Mouse (Mus musculus): ENCODE results near the gene Ppp1r15a. TPM values are rescaled to one million over a fixed set of nuclear protein-coding genes. Genes with fewer than 3 reads are reported as not detected.
"Not testable (repeated sequence)": the region's sequence is repeated elsewhere in the genome, so short reads cannot be mapped to it uniquely, and the experiment has no call there.

The Ppp1r15a gene
- total and polyA plus RNA-seq, 2 experiments, result 4.3 to 14.9 TPM

GRCm38 (mm10) chr7:45488293-45489204 is 37.5 kb downstream of the Ppp1r15a start, which contains the start of gene Dhdh:
TSS of gene Dhdh (minus strand) at chr7:45488805.
- H3K4me3 ChIP-seq (ENCODE audit: insufficient read depth, low read depth, low read length), result peak within 1 kb of the TSS; percentile 76
- peaks cover 46% of the 10 kb centered on the region for H3K4me1 ChIP-seq (ENCODE audit: control insufficient read depth, insufficient read depth, low read length)
- H3K79me2 ChIP-seq (ENCODE audit: control insufficient read depth, insufficient read depth, low read length), result peaks cover 9% of the 10 kb centered on the region; the same call in 1 of the 2 replicates
- H3K36me3 ChIP-seq (ENCODE audit: control insufficient read depth, insufficient read depth, low read length), result peaks cover 6% of the 10 kb centered on the region; the same call in 1 of the 2 replicates
- peak within 1 kb of the TSS; percentile 87 for H3K9ac ChIP-seq (ENCODE audit: low read depth, low read length)
- peak within 1 kb of the TSS; percentile 94 for H3K27ac ChIP-seq (replicated peaks; ENCODE audit: insufficient read depth, low read depth, low read length)
- WGBS, result 9% methylated on average over 38 of the region's 38 CpGs
- TF ChIP-seq POLR2A (IDR thresholded peaks at IDR 0.05; ENCODE audit: extremely low read depth, insufficient read depth, low read length) (peak; percentile 91), CTCF (IDR thresholded peaks at IDR 0.05; ENCODE audit: low read depth, low read length) (no peak)
- peak; percentile 81 for DNase-seq (ENCODE audit: extremely low read depth, low read depth, low spot score)
- H3K27me3 ChIP-seq (ENCODE audit: control insufficient read depth, insufficient read depth, low read length), result no peaks in the 10 kb centered on the region

- H3K79me2 ChIP-seq (ENCODE audit: control insufficient read depth, insufficient read depth, low read length), result peaks cover 9% of the 10 kb centered on the region; the same call in 1 of the 2 replicates
- peak overlapping the region; percentile 87 for H3K9ac ChIP-seq (ENCODE audit: low read depth, low read length)
- peaks cover 6% of the 10 kb centered on the region; the same call in 1 of the 2 replicates for H3K36me3 ChIP-seq (ENCODE audit: control insufficient read depth, insufficient read depth, low read length)
- H3K27ac ChIP-seq (replicated peaks; ENCODE audit: insufficient read depth, low read depth, low read length), result peak overlapping the region; percentile 94
- H3K4me1 ChIP-seq (ENCODE audit: control insufficient read depth, insufficient read depth, low read length), result peaks cover 44% of the 10 kb centered on the region
- WGBS, result 16% methylated on average over 11 of the region's 11 CpGs
- no peaks in the 10 kb centered on the region for H3K27me3 ChIP-seq (ENCODE audit: control insufficient read depth, insufficient read depth, low read length)
- peak overlapping the region; percentile 76 for H3K4me3 ChIP-seq (ENCODE audit: insufficient read depth, low read depth, low read length)
- DNase-seq (ENCODE audit: extremely low read depth, low read depth, low spot score), result peak; percentile 53
- no peak for TF ChIP-seq CTCF (IDR thresholded peaks at IDR 0.05; ENCODE audit: low read depth, low read length)
- no peak for TF ChIP-seq POLR2A (IDR thresholded peaks at IDR 0.05; ENCODE audit: extremely low read depth, insufficient read depth, low read length)
These were observed 38.2 kb downstream of the Ppp1r15a start for GRCm38 (mm10) chr7:45487861-45488292.

DNA sequence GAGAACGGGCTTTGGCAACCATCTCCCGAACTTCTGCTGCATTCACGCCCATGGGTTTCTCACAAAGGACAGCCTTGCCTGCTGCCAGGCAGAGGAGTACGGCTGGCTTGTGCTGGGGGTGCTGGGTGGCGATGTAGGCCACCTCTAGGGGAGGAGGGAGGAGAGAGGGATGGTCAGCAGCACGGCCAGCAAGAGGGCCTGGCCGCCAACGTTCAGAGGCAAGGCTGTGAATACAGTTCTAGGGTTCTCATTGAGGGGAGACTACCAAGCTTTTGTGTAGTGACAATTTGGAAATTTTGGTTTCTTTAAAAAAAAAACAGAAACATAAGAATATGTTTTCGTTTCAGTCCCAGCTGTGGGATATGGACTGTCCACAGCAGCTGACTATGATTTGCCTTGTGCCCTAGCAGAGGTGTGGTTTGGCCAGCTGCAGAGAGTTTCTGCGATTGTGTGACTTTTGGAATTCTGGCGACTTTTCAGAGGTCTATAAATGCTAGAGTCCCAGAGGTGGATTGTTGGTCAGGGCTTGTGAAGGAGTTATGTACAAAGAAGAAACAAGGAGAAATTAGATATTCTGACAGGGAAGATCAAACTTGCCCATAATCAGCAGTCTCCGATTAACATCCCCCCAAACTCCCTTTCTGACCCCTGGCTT is 39.2 kb downstream of the Ppp1r15a start, which contains the start of gene Gm45808:
TSS of gene Gm45808 (minus strand) at position 51 of the 655 bp plus-strand sequence.
- Histone ChIP-seq H3K36me3 (ENCODE audit: control insufficient read depth, insufficient read depth, low read length) (peaks cover 13% of the 10 kb centered on the region; the same call in 1 of the 2 replicates), H3K27ac (replicated peaks; ENCODE audit: insufficient read depth, low read depth, low read length) (peak within 1 kb of the TSS; percentile 94), H3K79me2 (ENCODE audit: control insufficient read depth, insufficient read depth, low read length) (peaks cover 9% of the 10 kb centered on the region; the same call in 1 of the 2 replicates), H3K9ac (ENCODE audit: low read depth, low read length) (peak within 1 kb of the TSS; percentile 87), H3K4me3 (ENCODE audit: insufficient read depth, low read depth, low read length) (peak within 1 kb of the TSS; percentile 76), H3K27me3 (ENCODE audit: control insufficient read depth, insufficient read depth, low read length) (no peaks in the 10 kb centered on the region), H3K4me1 (ENCODE audit: control insufficient read depth, insufficient read depth, low read length) (peaks cover 40% of the 10 kb centered on the region)
- no peak for TF ChIP-seq CTCF (IDR thresholded peaks at IDR 0.05; ENCODE audit: low read depth, low read length)
- WGBS, result 39% methylated on average over 12 of the region's 12 CpGs
- DNase-seq (ENCODE audit: extremely low read depth, low read depth, low spot score), result peak; percentile 96

- peaks cover 41% of the 10 kb centered on the region for H3K4me1 ChIP-seq (ENCODE audit: control insufficient read depth, insufficient read depth, low read length)
- H3K27ac ChIP-seq (replicated peaks; ENCODE audit: insufficient read depth, low read depth, low read length), result peak overlapping the region; percentile 94
- no peak for DNase-seq (ENCODE audit: extremely low read depth, low read depth, low spot score)
These were observed 39.9 kb downstream of the Ppp1r15a start for GRCm38 (mm10) chr7:45486158-45486557.

GRCm38 (mm10) chr7:45484985-45485384 is 41.1 kb downstream of the Ppp1r15a start:
- 34% methylated on average over 5 of the region's 5 CpGs for WGBS
- not testable (repeated sequence) for H3K79me2 ChIP-seq (ENCODE audit: control insufficient read depth, insufficient read depth, low read length); H3K4me3 ChIP-seq (ENCODE audit: insufficient read depth, low read depth, low read length); DNase-seq (ENCODE audit: extremely low read depth, low read depth, low spot score); H3K9ac ChIP-seq (ENCODE audit: low read depth, low read length); H3K27me3 ChIP-seq (ENCODE audit: control insufficient read depth, insufficient read depth, low read length)
- Histone ChIP-seq H3K36me3 (ENCODE audit: control insufficient read depth, insufficient read depth, low read length) (peaks cover 14% of the 10 kb centered on the region; the same call in 1 of the 2 replicates), H3K27ac (replicated peaks; ENCODE audit: insufficient read depth, low read depth, low read length) (0 out of 2 replicates have a peak overlapping the region, but pooled peaks have one; percentile 13), H3K4me1 (ENCODE audit: control insufficient read depth, insufficient read depth, low read length) (peaks cover 39% of the 10 kb centered on the region)

More at GRCm38 (mm10) chr7:45486158-45486557, 39.9 kb downstream of the Ppp1r15a start:
- Histone ChIP-seq H3K79me2 (ENCODE audit: control insufficient read depth, insufficient read depth, low read length) (peaks cover 9% of the 10 kb centered on the region; the same call in 1 of the 2 replicates), H3K9ac (ENCODE audit: low read depth, low read length) (peak overlapping the region; percentile 46), H3K36me3 (ENCODE audit: control insufficient read depth, insufficient read depth, low read length) (peaks cover 13% of the 10 kb centered on the region; the same call in 1 of the 2 replicates), H3K4me3 (ENCODE audit: insufficient read depth, low read depth, low read length) (no peak overlapping the region), H3K27me3 (ENCODE audit: control insufficient read depth, insufficient read depth, low read length) (no peaks in the 10 kb centered on the region)
- TF ChIP-seq POLR2A (IDR thresholded peaks at IDR 0.05; ENCODE audit: extremely low read depth, insufficient read depth, low read length), result no peak
- TF ChIP-seq CTCF (IDR thresholded peaks at IDR 0.05; ENCODE audit: low read depth, low read length), result no peak
- WGBS, result 54% methylated on average over 7 of the region's 7 CpGs

All from liver, adult 2 months (tissue).